Mouse (Mus musculus) midbrain, embryonic 12.5 days (tissue): ENCODE results near the gene Ccl28. TPM values are rescaled to one million over a fixed set of nuclear protein-coding genes. Genes with fewer than 3 reads are reported as not detected.
"Not testable (repeated sequence)": the region's sequence is repeated elsewhere in the genome, so short reads cannot be mapped to it uniquely, and the experiment has no call there.

Experiments
- ATAC-seq: fragments of 200-750 bp; cut with Nextera tagmentation; 2 replicates; pipeline ENCODE4 v1.8.0; 2017; ENCODE audit warnings: low read depth, moderate TSS enrichment, moderate library complexity; ENCODE audit not compliant: low FRiP score
- H3K27ac ChIP-seq: fragments of 300-500 bp; sonication (generic); replicated peaks from 2 replicates; pipeline ENCODE4 v1.5.1; 2016; ENCODE audit warnings: mild to moderate bottlenecking
- H3K27me3 ChIP-seq: fragments of 300-500 bp; sonication (generic); 2 replicates; pipeline ENCODE4 v1.6.1; 2016; ENCODE audit warnings: mild to moderate bottlenecking
- H3K36me3 ChIP-seq: fragments of 300-500 bp; sonication (generic); 2 replicates; pipeline ENCODE4 v1.6.1; 2016
- H3K4me1 ChIP-seq: fragments of 300-500 bp; sonication (generic); 2 replicates; pipeline ENCODE4 v1.6.1; 2016
- H3K4me2 ChIP-seq: fragments of 300-500 bp; sonication (generic); replicated peaks from 2 replicates; pipeline ENCODE4 v1.6.1; 2016; ENCODE audit warnings: mild to moderate bottlenecking, moderate library complexity
- H3K4me3 ChIP-seq: fragments of 300-500 bp; sonication (generic); 2 replicates; pipeline ENCODE4 v1.5.1; 2016; ENCODE audit warnings: mild to moderate bottlenecking
- H3K9ac ChIP-seq: fragments of 300-500 bp; sonication (generic); replicated peaks from 2 replicates; pipeline ENCODE4 v1.6.1; 2016; ENCODE audit warnings: mild to moderate bottlenecking, moderate library complexity
- H3K9me3 ChIP-seq: fragments of 300-500 bp; sonication (generic); 2 replicates; pipeline ENCODE4 v1.6.1; 2016; ENCODE audit warnings: mild to moderate bottlenecking
- whole genome bisulfite sequencing: fragments of 180-500 bp; shearing (Covaris S2); methylation state at CpG from one replicate; pipeline ENCODE4 v1.1.7; 2016; 5-methylcytosine and 5-hydroxymethylcytosine counted together
- polyA plus RNA-seq: library from polyadenylated mRNA; unstranded; fragments of >200 nt; fragmentation: Nextera tagmentation; extraction: Ambion mirVana; gene quantifications from 2 replicates; pipeline ENCODE4 v1.2.1, GENCODE M21; 2016

Gene Ccl28
- polyA plus RNA-seq, 1 experiment from 2014 or later: 0.04 TPM

DNA sequence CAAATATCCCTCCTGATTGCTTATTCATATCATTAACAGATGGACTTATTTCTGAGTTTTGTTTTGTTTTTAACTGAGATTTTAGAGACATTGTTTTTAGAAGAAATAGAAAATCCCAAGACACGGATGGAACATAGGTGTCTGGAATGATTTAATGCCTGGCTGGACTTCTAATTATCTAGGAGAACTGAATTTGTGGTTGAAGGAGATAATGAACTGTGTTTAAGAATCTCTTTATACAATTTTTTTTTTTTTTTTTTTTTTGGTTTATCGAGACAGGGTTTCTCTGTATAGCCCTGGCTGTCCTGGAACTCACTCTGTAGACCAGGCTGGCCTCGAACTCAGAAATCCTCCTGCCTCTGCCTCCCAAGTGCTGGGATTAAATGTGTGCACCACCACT lies 68.3 kb downstream of the Ccl28 start:
- not testable (repeated sequence) for H3K9me3 ChIP-seq, H3K27ac ChIP-seq, ATAC-seq, H3K27me3 ChIP-seq
- Histone ChIP-seq H3K4me3 (peak overlapping the region; percentile 84), H3K4me1 (peaks cover 50% of the 10 kb centered on the region), H3K4me2 (peak overlapping the region; percentile 80), H3K9ac (peak overlapping the region; percentile 98), H3K36me3 (peaks cover 10% of the 10 kb centered on the region; the same call in 1 of the 2 replicates)
- 75% methylated on average over 3 of the region's 3 CpGs for WGBS

GRCm38 (mm10) chr13:119695676-119696075 lies 72.1 kb downstream of the Ccl28 start:
- no peaks in the 10 kb centered on the region for H3K9me3 ChIP-seq
- no peak overlapping the region for H3K9ac ChIP-seq
- peak overlapping the region; percentile 7; the same call in 1 of the 2 replicates for H3K4me3 ChIP-seq
- peak overlapping the region; percentile 31 for H3K4me2 ChIP-seq
- no peak for ATAC-seq
- peaks cover 23% of the 10 kb centered on the region for H3K36me3 ChIP-seq
- no peak overlapping the region for H3K27ac ChIP-seq
- no peaks in the 10 kb centered on the region for H3K27me3 ChIP-seq
- WGBS: 77% methylated on average over 4 of the region's 4 CpGs
- H3K4me1 ChIP-seq: peaks cover 46% of the 10 kb centered on the region

GRCm38 (mm10) chr13:119696496-119696895 lies 72.9 kb downstream of the Ccl28 start:
- no peak overlapping the region for H3K4me2 ChIP-seq
- 74% methylated on average over 1 of the region's 1 CpGs for WGBS
- H3K4me1 ChIP-seq: peaks cover 42% of the 10 kb centered on the region
- H3K36me3 ChIP-seq: peaks cover 31% of the 10 kb centered on the region
- no peak overlapping the region for H3K27ac ChIP-seq
- no peaks in the 10 kb centered on the region for H3K27me3 ChIP-seq
- H3K9ac ChIP-seq: no peak overlapping the region
- H3K9me3 ChIP-seq: no peaks in the 10 kb centered on the region
- ATAC-seq: no peak
- no peak overlapping the region for H3K4me3 ChIP-seq

DNA sequence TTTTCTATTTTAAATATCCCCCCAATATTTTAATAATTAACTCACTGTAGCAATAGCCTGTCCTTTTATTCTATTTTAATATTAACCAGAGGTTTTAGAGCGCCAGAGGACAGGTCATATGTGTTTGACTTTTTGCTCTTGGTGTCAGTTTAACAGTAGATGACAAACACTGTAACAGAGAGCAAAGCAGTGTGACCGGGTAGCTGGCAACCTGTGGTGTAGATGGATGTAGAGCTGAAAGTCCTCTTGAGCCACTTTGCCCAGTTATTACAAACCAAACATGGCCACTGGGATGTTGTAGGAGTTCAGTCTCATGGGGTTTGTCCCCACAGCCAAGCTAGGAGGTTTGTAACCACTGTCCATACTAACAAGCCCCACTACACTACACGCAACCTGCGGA lies 74.8 kb downstream of the Ccl28 start:
- no peak overlapping the region for H3K4me2 ChIP-seq
- H3K27me3 ChIP-seq: no peaks in the 10 kb centered on the region
- no peak overlapping the region for H3K4me3 ChIP-seq
- H3K4me1 ChIP-seq: peaks cover 29% of the 10 kb centered on the region
- WGBS: 92% methylated on average over 4 of the region's 4 CpGs
- peaks cover 48% of the 10 kb centered on the region for H3K36me3 ChIP-seq
- no peak for ATAC-seq
- H3K27ac ChIP-seq: no peak overlapping the region
- no peak overlapping the region for H3K9ac ChIP-seq
- H3K9me3 ChIP-seq: no peaks in the 10 kb centered on the region

Other genes starting within 250 kb of the Ccl28 start
- 159 and 186 TPM in 2 replicates for gene Paip1, start 195.2 kb upstream of the Ccl28 start, polyA plus RNA-seq
- 110 and 113 TPM in 2 replicates for gene 4833420G17Rik, start 161.1 kb upstream of the Ccl28 start, polyA plus RNA-seq
- 2.3 and 2.9 TPM in 2 replicates for gene Tmem267, start 135.8 kb upstream of the Ccl28 start, polyA plus RNA-seq
- gene 3110070M22Rik, start 135.4 kb upstream of the Ccl28 start, polyA plus RNA-seq: 1.8 and 2.1 TPM in 2 replicates
- gene Hmgcs1, start 66.6 kb downstream of the Ccl28 start, polyA plus RNA-seq: 494 and 501 TPM in 2 replicates
- 1.7 and 2.6 TPM in 2 replicates for gene Nim1k, start 132.1 kb downstream of the Ccl28 start, polyA plus RNA-seq
- 50.9 and 53.7 TPM in 2 replicates for gene Zfp131, start 167.1 kb downstream of the Ccl28 start, polyA plus RNA-seq
- not detected in 2 replicates for gene AF067063, start 206.4 kb downstream of the Ccl28 start, polyA plus RNA-seq
- gene D13Ertd608e, start 212.2 kb downstream of the Ccl28 start, polyA plus RNA-seq: not detected in 2 replicates